Mouse (Mus musculus) kidney, postnatal 0 days (tissue): ENCODE measurements around the gene Cux1. TPM values are rescaled to one million over a fixed set of nuclear protein-coding genes. Genes with fewer than 3 reads are reported as not detected.

Experiments
- ATAC-seq: fragments of 200-750 bp; cut with Nextera tagmentation; replicated peaks from 2 replicates; pipeline ENCODE4 v1.8.0; 2017; ENCODE audit warnings: low read depth, moderate number of reproducible peaks, moderate TSS enrichment, moderate library complexity; ENCODE audit not compliant: low FRiP score
- DNase-seq: peaks from one replicate; pipeline ENCODE4 v3.0.0-alpha.2; 2016; ENCODE audit warnings: low spot score
- H3K27ac ChIP-seq: fragments of 300-500 bp; sonication (generic); 2 replicates; pipeline ENCODE4 v1.5.1; 2014; ENCODE audit warnings: mild to moderate bottlenecking
- H3K27me3 ChIP-seq: fragments of 300-500 bp; sonication (generic); 2 replicates; pipeline ENCODE4 v1.6.1; 2014; ENCODE audit warnings: low read length, mixed read lengths; ENCODE audit not compliant: insufficient read depth
- H3K36me3 ChIP-seq: fragments of 300-500 bp; sonication (generic); 2 replicates; pipeline ENCODE4 v1.6.1; 2014; ENCODE audit warnings: low read length, mixed read lengths; ENCODE audit not compliant: insufficient read depth
- H3K4me1 ChIP-seq: fragments of 300-500 bp; sonication (generic); replicated peaks from 2 replicates; pipeline ENCODE4 v1.6.1; 2014; ENCODE audit warnings: antibody characterized with exemption, low read length, mixed read lengths; ENCODE audit not compliant: insufficient read depth
- H3K4me2 ChIP-seq: fragments of 300-500 bp; sonication (generic); 2 replicates; pipeline ENCODE4 v1.6.1; 2014; ENCODE audit warnings: mild to moderate bottlenecking, low read length, moderate library complexity, mixed read lengths
- H3K4me3 ChIP-seq: fragments of 300-500 bp; sonication (generic); replicated peaks from 2 replicates; pipeline ENCODE4 v1.5.1; 2014; ENCODE audit warnings: low read depth, low read length
- H3K9ac ChIP-seq: fragments of 300-500 bp; sonication (generic); 2 replicates; pipeline ENCODE4 v1.6.1; 2014; ENCODE audit warnings: low read depth, low read length
- H3K9me3 ChIP-seq: fragments of 300-500 bp; sonication (generic); replicated peaks from 2 replicates; pipeline ENCODE4 v1.6.1; 2016; ENCODE audit warnings: low read length, inconsistent platforms, mixed read lengths
- CTCF ChIP-seq: IDR thresholded peaks from 2 replicates; pipeline ENCODE4 v1.5.1; 2016; ENCODE audit warnings: antibody characterized with exemption, low read depth, mild to moderate bottlenecking, moderate library complexity
- WGBS: fragments of 180-500 bp; shearing (Covaris S2); extraction: QIAGEN DNeasy Blood & Tissue Kit; methylation state at CpG from one replicate; pipeline ENCODE4 v1.1.7; 2014; 5-methylcytosine and 5-hydroxymethylcytosine counted together
- polyA plus RNA-seq: library from polyadenylated mRNA; unstranded; fragments of >200 nt; fragmentation: Nextera tagmentation; extraction: Ambion mirVana; gene quantifications from 2 replicates; pipeline ENCODE4 v1.2.1, GENCODE M21; 2015

The Cux1 gene
- polyA plus RNA-seq, 1 experiment from 2014 or later: 73.4 TPM

GRCm38 (mm10) chr5:136382261-136383005 is 184.9 kb downstream of the Cux1 start:
- peaks cover 3% of the 10 kb centered on the region; the same call in 1 of the 2 replicates for H3K36me3 ChIP-seq
- H3K27me3 ChIP-seq: no peaks in the 10 kb centered on the region
- no peaks in the 10 kb centered on the region for H3K9me3 ChIP-seq
- WGBS: 86% methylated on average over 9 of the region's 9 CpGs
- H3K4me2 ChIP-seq: no peak overlapping the region
- ATAC-seq: no peak
- H3K9ac ChIP-seq: no peak overlapping the region
- no peak overlapping the region for H3K27ac ChIP-seq
- no peaks in the 10 kb centered on the region for H3K4me1 ChIP-seq
- no peak overlapping the region for H3K4me3 ChIP-seq
- no peak for DNase-seq
- TF ChIP-seq CTCF: no peak

GRCm38 (mm10) chr5:136379405-136379804 is 187.9 kb downstream of the Cux1 start:
- 93% methylated on average over 1 of the region's 1 CpGs for WGBS
- Histone ChIP-seq H3K9ac (no peak overlapping the region), H3K27ac (no peak overlapping the region), H3K4me2 (no peak overlapping the region), H3K4me1 (no peaks in the 10 kb centered on the region), H3K4me3 (no peak overlapping the region), H3K9me3 (no peaks in the 10 kb centered on the region), H3K36me3 (0 out of 2 replicates have a peak, but pooled peaks cover 3% of the 10 kb centered on the region), H3K27me3 (no peaks in the 10 kb centered on the region)
- no peak for ATAC-seq
- TF ChIP-seq CTCF: peak; percentile 43
- no peak for DNase-seq

- no peak for DNase-seq
- no peaks in the 10 kb centered on the region for H3K27me3 ChIP-seq
- no peak overlapping the region for H3K9ac ChIP-seq
- 68% methylated on average over 3 of the region's 3 CpGs for WGBS
- peaks cover 7% of the 10 kb centered on the region; the same call in 1 of the 2 replicates for H3K36me3 ChIP-seq
- no peak for ATAC-seq
- H3K4me2 ChIP-seq: no peak overlapping the region
- no peaks in the 10 kb centered on the region for H3K9me3 ChIP-seq
- no peak overlapping the region for H3K4me3 ChIP-seq
- no peaks in the 10 kb centered on the region for H3K4me1 ChIP-seq
- no peak overlapping the region for H3K27ac ChIP-seq
- no peak for TF ChIP-seq CTCF
Measured at GRCm38 (mm10) chr5:136377101-136377500, 190.2 kb downstream of the Cux1 start.

GRCm38 (mm10) chr5:136375350-136375749 is 191.9 kb downstream of the Cux1 start:
- Histone ChIP-seq H3K27me3 (no peaks in the 10 kb centered on the region), H3K9me3 (no peaks in the 10 kb centered on the region), H3K4me1 (no peaks in the 10 kb centered on the region), H3K4me2 (no peak overlapping the region), H3K36me3 (peaks cover 7% of the 10 kb centered on the region; the same call in 1 of the 2 replicates), H3K4me3 (no peak overlapping the region), H3K9ac (no peak overlapping the region), H3K27ac (no peak overlapping the region)
- WGBS: 75% methylated on average over 3 of the region's 3 CpGs
- TF ChIP-seq CTCF: no peak
- no peak for ATAC-seq
- no peak for DNase-seq

GRCm38 (mm10) chr5:136372276-136372675 is 195.0 kb downstream of the Cux1 start:
- H3K36me3 ChIP-seq: peaks cover 19% of the 10 kb centered on the region; the same call in 1 of the 2 replicates
- H3K9ac ChIP-seq: no peak overlapping the region
- 75% methylated on average over 3 of the region's 3 CpGs for WGBS
- no peaks in the 10 kb centered on the region for H3K9me3 ChIP-seq
- no peak overlapping the region for H3K4me2 ChIP-seq
- H3K4me3 ChIP-seq: no peak overlapping the region
- no peak for TF ChIP-seq CTCF
- DNase-seq (no peak), ATAC-seq (no peak)
- no peaks in the 10 kb centered on the region for H3K27me3 ChIP-seq
- H3K27ac ChIP-seq: no peak overlapping the region
- no peaks in the 10 kb centered on the region for H3K4me1 ChIP-seq

- Histone ChIP-seq H3K27me3 (no peaks in the 10 kb centered on the region), H3K9me3 (no peaks in the 10 kb centered on the region), H3K4me1 (no peaks in the 10 kb centered on the region), H3K36me3 (peaks cover 28% of the 10 kb centered on the region), H3K9ac (no peak overlapping the region), H3K4me3 (no peak overlapping the region), H3K4me2 (no peak overlapping the region), H3K27ac (no peak overlapping the region)
- WGBS: 77% methylated on average over 7 of the region's 7 CpGs
- DNase-seq (no peak), ATAC-seq (no peak)
- TF ChIP-seq CTCF: no peak
Measured at GRCm38 (mm10) chr5:136363421-136363820, 203.9 kb downstream of the Cux1 start.
